Mouse (Mus musculus): ENCODE results near the gene Adad1.

Gene Adad1

GRCm38 (mm10) chr3:37169283-37169682 is 106.0 kb downstream of the Adad1 start:
- DNase-seq (ENCODE audit: extremely low spot score, low spot score): no peak

Measured in neural tube, embryonic 10.5 days (tissue).